Mouse (Mus musculus): ENCODE results near the gene Naa15. TPM values are rescaled to one million over a fixed set of nuclear protein-coding genes. Genes with fewer than 3 reads are reported as not detected.

Gene Naa15
- total RNA-seq, 2 experiments from 2014 or later: 40.4 to 47.5 TPM

- peak; percentile 45 for DNase-seq (ENCODE audit: low spot score)
Observed at GRCm38 (mm10) chr3:51505465-51505864, 90.5 kb downstream of the Naa15 start.

DNA sequence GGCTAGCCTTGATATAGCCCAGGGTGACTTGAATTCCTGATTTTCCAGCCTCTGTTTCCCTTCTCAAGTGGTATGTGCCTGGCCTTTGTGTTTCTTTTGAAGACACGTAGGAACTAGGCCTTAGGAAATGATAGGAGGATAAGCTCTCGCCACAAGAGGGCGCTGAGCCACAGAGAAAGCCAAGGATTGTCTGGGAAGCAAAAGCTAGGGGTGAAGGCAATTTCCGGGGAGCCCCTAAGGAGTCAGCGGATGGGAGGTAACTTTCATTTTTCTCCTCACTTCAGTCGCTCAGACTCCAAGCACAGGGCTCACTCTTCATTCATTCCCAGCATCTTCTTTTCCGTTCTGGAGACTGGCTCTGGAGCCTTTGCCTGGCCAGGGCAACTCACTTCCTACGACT lies 96.0 kb downstream of the Naa15 start:
- peak; percentile 87 for DNase-seq (ENCODE audit: low spot score)

DNA sequence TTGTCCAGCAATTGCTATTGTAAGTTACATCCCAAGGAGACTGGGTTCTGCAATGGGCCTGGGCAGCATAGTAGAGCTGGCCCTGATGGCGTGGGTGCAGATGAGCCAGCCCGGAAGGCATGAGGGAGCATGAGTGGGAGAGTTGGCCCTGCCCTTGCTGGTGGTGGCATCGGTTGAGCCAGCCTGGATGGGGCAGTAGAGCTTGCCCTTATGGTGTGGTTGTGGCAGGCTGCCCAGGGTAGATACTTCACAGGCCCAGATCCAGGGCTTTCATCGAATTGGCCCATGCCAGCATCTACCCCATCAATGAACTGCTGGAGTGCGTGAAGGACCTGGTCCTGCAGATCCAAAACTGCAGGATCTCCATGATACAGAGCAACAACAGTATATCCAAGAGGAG lies 97.0 kb downstream of the Naa15 start:
- DNase-seq (ENCODE audit: low spot score): no peak

DNA sequence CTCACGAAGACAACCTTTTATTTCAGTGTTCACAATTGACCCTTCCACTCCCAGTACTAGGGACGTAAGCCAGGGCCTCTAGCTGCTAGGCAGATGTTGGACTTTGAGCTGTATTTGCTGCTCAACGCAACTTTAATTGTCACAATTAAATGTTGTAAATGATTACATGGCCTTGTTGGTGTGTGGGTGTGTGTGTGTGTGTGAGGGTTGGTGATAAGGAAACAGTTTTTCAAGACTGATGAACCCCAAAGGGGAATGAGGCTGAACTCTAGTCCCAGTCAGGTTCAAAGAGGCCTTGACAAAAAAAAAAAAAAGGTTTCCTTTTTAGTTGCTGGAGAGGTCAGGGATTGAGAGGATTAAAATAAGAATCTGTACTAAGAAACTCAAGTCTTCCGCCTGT lies 102.5 kb downstream of the Naa15 start:
- DNase-seq (ENCODE audit: low spot score): no peak

DNA sequence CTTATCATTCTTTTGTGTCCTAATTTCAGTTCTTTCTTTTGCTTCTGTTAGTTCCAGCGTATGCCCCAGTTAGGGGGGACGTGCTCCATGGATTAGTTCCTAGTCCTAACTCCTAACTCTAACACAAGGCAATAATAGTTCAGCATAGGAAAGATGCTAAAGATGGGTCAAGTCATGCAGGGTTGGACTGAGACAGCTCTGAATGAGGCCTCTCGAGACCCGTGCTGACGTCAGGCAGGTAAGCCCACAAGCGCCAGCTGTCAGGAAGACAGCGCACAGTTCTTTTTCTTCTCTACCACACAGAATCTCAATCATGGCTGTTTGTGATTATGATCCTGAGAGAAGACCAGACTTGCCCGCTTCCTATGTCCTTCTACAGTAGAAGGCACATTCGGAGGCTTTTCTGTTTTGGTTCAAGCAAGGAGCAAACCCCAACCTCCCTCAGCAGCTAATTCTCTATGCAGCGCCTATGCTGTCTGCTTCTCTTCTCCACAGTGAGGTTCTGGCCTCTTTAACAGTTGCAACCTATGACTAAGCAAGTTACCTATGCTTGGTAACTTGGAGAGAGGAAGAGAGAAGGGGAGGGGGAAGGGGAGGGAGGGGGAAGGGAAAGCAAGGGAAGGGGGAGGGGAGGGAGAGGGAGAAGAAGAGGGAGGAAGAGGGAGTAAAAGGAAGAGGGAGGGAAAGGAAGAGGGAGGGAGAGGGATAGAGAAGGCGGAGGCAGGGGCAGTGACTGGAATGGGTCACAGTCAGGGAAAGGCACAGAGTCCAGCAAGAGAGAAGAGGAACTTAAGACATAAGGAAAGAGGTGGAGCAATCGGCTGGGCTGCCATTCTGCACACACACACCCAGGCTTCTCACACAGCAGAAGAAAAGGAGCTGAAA lies 103.2 kb downstream of the Naa15 start:
- no peak for DNase-seq (ENCODE audit: low spot score)

DNA sequence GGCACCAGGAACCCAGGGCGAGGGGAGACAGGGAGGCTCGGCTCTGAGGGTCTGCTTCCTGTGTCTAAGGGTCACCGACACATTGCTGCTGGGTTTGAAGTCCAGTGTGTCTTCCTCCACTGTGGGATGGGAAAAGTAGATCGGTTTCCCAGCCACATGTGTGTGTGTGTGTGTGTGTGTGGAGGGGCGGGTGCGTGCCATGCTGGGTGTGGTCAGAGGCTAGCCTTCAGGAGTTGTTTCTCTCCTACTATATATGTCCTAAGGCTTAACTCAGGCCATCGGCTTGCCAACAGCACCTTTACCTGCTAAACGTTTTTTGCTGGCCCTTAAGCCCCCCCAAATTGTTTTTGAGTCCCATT lies 103.8 kb downstream of the Naa15 start:
- DNase-seq (ENCODE audit: low spot score): no peak

DNA sequence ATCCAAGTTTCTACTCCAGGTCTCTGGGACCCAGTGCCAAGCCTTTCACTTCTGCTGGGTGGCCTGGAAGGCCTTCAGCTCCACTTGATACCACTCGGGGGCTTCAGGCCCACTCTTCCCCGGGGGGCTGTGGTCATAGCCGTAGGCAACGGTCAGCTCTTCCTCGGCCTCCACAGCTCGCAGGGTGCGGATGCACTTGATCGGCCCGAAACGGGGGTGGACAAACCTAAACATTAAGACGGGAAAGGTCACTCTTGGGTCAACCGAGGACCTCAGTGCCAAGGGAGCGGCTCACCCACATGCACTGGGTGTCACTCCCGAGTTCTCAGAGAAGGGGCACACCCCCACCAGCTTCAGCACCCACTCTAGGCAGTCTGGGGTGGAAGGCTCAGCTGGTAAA lies 106.3 kb downstream of the Naa15 start:
- DNase-seq (ENCODE audit: low spot score): no peak

GRCm38 (mm10) chr3:51525186-51525785 lies 110.3 kb downstream of the Naa15 start:
- no peak for DNase-seq (ENCODE audit: low spot score)

Other genes with a start within 250 kb of the Naa15 start
- gene Noct, start 190.7 kb upstream of the Naa15 start, total RNA-seq (2021): 10 to 100 TPM; 22.5 to 28.0 TPM
- 10 to 100 TPM; 38.5 to 43.6 TPM for gene Elf2, start 74.5 kb upstream of the Naa15 start, total RNA-seq (2021)
- gene Mgarp, start 18.4 kb upstream of the Naa15 start, total RNA-seq (2021): under 1 TPM in 1 of 2 experiments, not detected in 1; 0.25 TPM
- gene Ndufc1, start 6.2 kb upstream of the Naa15 start, total RNA-seq (2021): 1,000 to 10,000 TPM in 1 of 2 experiments, 100 to 1,000 TPM in 1; 945 to 1,002 TPM
- gene Rab33b, start 68.8 kb downstream of the Naa15 start, total RNA-seq (2021): 1 to 10 TPM; 6.6 to 7.9 TPM
- gene Setd7, start 145.7 kb downstream of the Naa15 start, total RNA-seq (2021): 100 to 1,000 TPM; 151 to 156 TPM
- under 1 TPM in 1 of 2 experiments, not detected in 1; 0.37 TPM for gene Mgst2, start 245.2 kb downstream of the Naa15 start, total RNA-seq (2021)

Data from gastrocnemius, adult 18-20 months (tissue).